ENCODE assay signal across 8 mouse cellular contexts in the genomic region with DNA sequence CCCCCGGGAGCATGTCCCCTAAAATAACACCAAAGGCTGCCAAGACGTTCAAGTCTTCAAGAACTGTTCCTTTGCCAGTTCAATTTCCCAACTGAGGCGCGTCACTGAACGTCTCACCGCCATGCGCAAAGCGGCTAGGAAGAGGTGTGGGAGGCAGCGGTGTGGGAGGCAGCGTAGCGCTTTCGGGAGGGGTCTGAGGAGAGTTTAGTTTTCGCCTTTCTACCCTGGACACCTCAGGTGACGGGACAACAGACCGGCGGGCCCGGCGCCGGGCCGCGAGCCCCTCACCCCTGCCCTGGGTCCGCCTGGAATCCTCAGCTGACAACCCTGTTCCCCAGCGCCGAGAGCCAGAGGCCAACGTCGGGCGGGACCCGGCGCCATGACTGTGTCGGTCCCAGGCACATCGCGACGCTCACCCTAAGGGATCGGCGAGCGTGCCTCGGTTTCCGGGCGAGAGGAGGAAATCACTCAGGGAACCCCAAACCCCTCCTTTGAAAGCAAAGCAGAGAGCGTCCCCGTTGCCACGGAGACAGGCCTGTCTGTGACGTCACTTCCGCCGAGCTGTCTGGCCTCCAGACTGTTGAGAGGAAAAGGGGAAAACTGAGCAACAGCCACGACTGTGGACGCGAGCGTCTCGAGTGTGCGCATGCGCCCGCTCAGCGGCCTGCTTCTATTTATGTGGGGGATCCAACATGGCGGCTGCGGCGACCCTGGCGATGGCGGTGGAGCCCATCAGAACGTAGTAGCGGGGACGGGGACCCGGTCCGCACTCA. TPM values are rescaled to one million over a fixed set of nuclear protein-coding genes. Genes with fewer than 3 reads are reported as not detected.
DNase-seq lines count a peak whose midpoint lies in the region; ATAC-seq lines count a peak whose summit lies in the region.

A gene (plus strand): TSS at position 690 of the 773 bp plus-strand sequence.

- no peaks in the 10 kb centered on the region for H3K4me1 ChIP-seq in heart, embryonic 10.5 days
- peaks cover 16% of the 10 kb centered on the region for H3K4me1 ChIP-seq in kidney, embryonic 15.5 days

- H3K4me3 ChIP-seq in heart, embryonic 10.5 days: peak within 1 kb of the TSS; percentile 98
- peak within 1 kb of the TSS; percentile 98 for H3K4me3 ChIP-seq in kidney, embryonic 15.5 days (replicated peaks)

- DNase-seq in B cell, adult 2 months: peak; percentile 95 to 96
- peak; percentile 100 for DNase-seq in brain, adult 2 months (ENCODE audit: low read depth, low spot score)
- DNase-seq in heart, embryonic 10.5 days (ENCODE audit: low spot score): peak; percentile 99
- peak; percentile 98 for DNase-seq in liver
- peak; percentile 95 to 98 for DNase-seq in spleen, postnatal 4 days (ENCODE audit: low spot score in 2 of 2)

- no peaks in the 10 kb centered on the region for H3K27me3 ChIP-seq in heart, embryonic 10.5 days (ENCODE audit: insufficient read depth, poor library complexity, severe bottlenecking)
- H3K27me3 ChIP-seq in kidney, embryonic 15.5 days: no peaks in the 10 kb centered on the region

- H3K9me3 ChIP-seq in heart, embryonic 10.5 days: no peaks in the 10 kb centered on the region
- H3K9me3 ChIP-seq in kidney, embryonic 15.5 days (replicated peaks): no peaks in the 10 kb centered on the region

- H3K4me2 ChIP-seq in kidney, embryonic 15.5 days: peak within 1 kb of the TSS; percentile 79

- WGBS in heart, embryonic 10.5 days: under 1% methylated on average over 64 of the region's 64 CpGs
- WGBS in kidney, embryonic 15.5 days: under 1% methylated on average over 64 of the region's 64 CpGs

- peak within 1 kb of the TSS; percentile 99 for H3K27ac ChIP-seq in heart, embryonic 10.5 days
- H3K27ac ChIP-seq in kidney, embryonic 15.5 days: peak within 1 kb of the TSS; percentile 97

- H3K9ac ChIP-seq in kidney, embryonic 15.5 days: peak within 1 kb of the TSS; percentile 92

- peak; percentile 95 for ATAC-seq in erythroblast, adult 5-6 weeks (replicated peaks; ENCODE audit: low FRiP score, poor library complexity, severe bottlenecking)
- peak; percentile 99 for ATAC-seq in kidney, embryonic 15.5 days (replicated peaks; ENCODE audit: low FRiP score)
- ATAC-seq in monocyte, adult 5-6 weeks (replicated peaks; ENCODE audit: insufficient number of reproducible peaks, low FRiP score, low TSS enrichment, poor library complexity, severe bottlenecking): peak; percentile 99

- H3K36me3 ChIP-seq in heart, embryonic 10.5 days: no peaks in the 10 kb centered on the region
- no peaks in the 10 kb centered on the region for H3K36me3 ChIP-seq in kidney, embryonic 15.5 days

RNA-seq across cellular contexts. Expression of the gene that starts here (rescaled TPM):
- 52.9 and 70.3 TPM in 2 replicates for total RNA-seq in erythroblast, adult 5-6 weeks (2015; ENCODE audit: low replicate concordance)
- 52.4 and 57.0 TPM in 2 replicates for total RNA-seq in erythroblast, adult 5-6 weeks (2017; ENCODE audit: low replicate concordance)
- 8.8 and 12.5 TPM in 2 replicates for polyA plus RNA-seq in heart, embryonic 10.5 days (2016; fragmentation: Nextera tagmentation; extraction: Ambion mirVana)
- 14.9 and 15.3 TPM in 2 replicates for polyA plus RNA-seq in kidney, embryonic 15.5 days (2015; fragmentation: Nextera tagmentation; extraction: Ambion mirVana)
- total RNA-seq in monocyte, adult 5-6 weeks (2017): 16.8 to 43.2 TPM (median 17.6 TPM) in 3 replicates

Comparison
In these comparisons a context has a peak if more than half of its experiments do, and no peak if none do; other contexts are left out.
1. Peak in every context shown above with its lines: DNase-seq, ATAC-seq, H3K4me3 ChIP-seq and H3K27ac ChIP-seq.